Mouse (Mus musculus) spleen, postnatal 0 days (tissue): ENCODE data around the gene Krt42. TPM values are rescaled to one million over a fixed set of nuclear protein-coding genes. Genes with fewer than 3 reads are reported as not detected.

Experiments
- polyA plus RNA-seq: library from polyadenylated mRNA; unstranded; fragments of >200 nt; fragmentation: Nextera tagmentation; extraction: Ambion mirVana; gene quantifications from 2 replicates; pipeline ENCODE4 v1.2.1, GENCODE M21; 2015

Krt42 gene
- not detected in 2 replicates for polyA plus RNA-seq

GRCm38 (mm10) chr11:100269821-100270332, at the start of gene Krt42:
Krt42 (minus strand) TSS chr11:100269871.

GRCm38 (mm10) chr11:100260514-100261234, 9.0 kb downstream of the Krt42 start, which contains the start of gene Krt17:
Krt17 (minus strand) TSS chr11:100261029.

GRCm38 (mm10) chr11:100248852-100249465, 20.7 kb downstream of the Krt42 start, which contains the start of gene Krt16:
Krt16 (minus strand) TSS chr11:100248902.

Other genes with a start within 250 kb of the Krt42 start
- not detected in 2 replicates for gene Krt33b, start 240.0 kb downstream of the Krt42 start, polyA plus RNA-seq
- not detected in 2 replicates for gene Krt34, start 228.3 kb downstream of the Krt42 start, polyA plus RNA-seq
- gene Krt31, start 219.3 kb downstream of the Krt42 start, polyA plus RNA-seq, result not detected in 2 replicates
- gene Krt32, start 181.6 kb downstream of the Krt42 start, polyA plus RNA-seq, result not detected in 2 replicates
- not detected in 2 replicates for gene Krt35, start 173.6 kb downstream of the Krt42 start, polyA plus RNA-seq
- gene Krt36, start 164.2 kb downstream of the Krt42 start, polyA plus RNA-seq, result not detected in 2 replicates
- 0.12 and 0.38 TPM in 2 replicates for gene Krt13, start 148.3 kb downstream of the Krt42 start, polyA plus RNA-seq
- gene Krt15, start 133.9 kb downstream of the Krt42 start, polyA plus RNA-seq, result 1.00 and 1.1 TPM in 2 replicates
- 39.8 and 40.8 TPM in 2 replicates for gene Krt19, start 121.2 kb downstream of the Krt42 start, polyA plus RNA-seq
- gene Krt9, start 76.6 kb downstream of the Krt42 start, polyA plus RNA-seq, result not detected in 2 replicates
- gene Krt14, start 62.3 kb downstream of the Krt42 start, polyA plus RNA-seq, result 7.3 and 10.0 TPM in 2 replicates
- gene Krt16, start 21.0 kb downstream of the Krt42 start, polyA plus RNA-seq, result not detected in 2 replicates
- gene Krt17, start 8.8 kb downstream of the Krt42 start, polyA plus RNA-seq, result 0.35 and 0.47 TPM in 2 replicates
- 1,779 and 1,788 TPM in 2 replicates for gene Eif1, start 50.0 kb upstream of the Krt42 start, polyA plus RNA-seq
- gene Gast, start 64.5 kb upstream of the Krt42 start, polyA plus RNA-seq, result not detected in 2 replicates
- gene Hap1, start 86.3 kb upstream of the Krt42 start, polyA plus RNA-seq, result 1.9 and 2.3 TPM in 2 replicates
- gene Jup, start 127.9 kb upstream of the Krt42 start, polyA plus RNA-seq, result 17.7 and 22.8 TPM in 2 replicates
- 11.7 and 17.0 TPM in 2 replicates for gene P3h4, start 145.0 kb upstream of the Krt42 start, polyA plus RNA-seq
- 30.1 and 37.1 TPM in 2 replicates for gene Fkbp10, start 145.8 kb upstream of the Krt42 start, polyA plus RNA-seq
- gene Nt5c3b, start 171.9 kb upstream of the Krt42 start, polyA plus RNA-seq, result 37.4 and 44.0 TPM in 2 replicates
- 0.07 and 0.27 TPM in 2 replicates for gene Klhl10, start 172.0 kb upstream of the Krt42 start, polyA plus RNA-seq
- 1.9 and 2.7 TPM in 2 replicates for gene Klhl11, start 202.9 kb upstream of the Krt42 start, polyA plus RNA-seq